Mouse (Mus musculus): Measurements from ENCODE around the gene Vangl2.

DNA sequence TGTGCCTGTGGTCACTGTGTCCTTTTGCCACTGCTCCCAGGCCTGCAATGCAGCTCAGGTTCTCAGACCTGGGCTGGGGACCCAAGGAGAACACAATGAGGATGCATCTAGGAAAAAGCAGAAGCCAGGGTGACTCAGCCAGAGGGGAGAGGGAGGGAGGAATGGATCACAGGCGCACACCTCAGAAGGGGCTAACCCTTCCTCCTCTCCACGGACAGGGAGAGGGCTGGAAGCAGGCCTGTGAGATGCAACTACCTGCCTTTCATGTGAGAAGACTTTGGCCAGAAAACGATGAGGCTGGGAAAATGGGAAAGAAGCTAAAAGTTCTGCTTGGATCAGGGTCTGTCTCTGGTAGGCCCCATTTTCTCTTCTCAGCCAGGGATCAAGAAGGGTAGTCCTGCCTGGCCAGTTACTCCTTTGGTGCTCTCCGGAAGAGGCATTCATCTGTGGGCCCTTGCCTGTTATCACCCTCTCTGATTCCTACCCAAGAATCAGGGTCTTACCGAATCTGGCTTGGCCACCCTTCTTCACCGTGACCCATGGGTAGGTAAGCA is 10.7 kb downstream of the Vangl2 start:
- no peak for TF ChIP-seq POLR2A (IDR thresholded peaks at IDR 0.05; ENCODE audit: low read depth, low read length)
- no peak for TF ChIP-seq CTCF (IDR thresholded peaks at IDR 0.05; ENCODE audit: extremely low read depth, insufficient read length, insufficient replicate concordance, low read depth, low read length)

All from small intestine, adult 2 months (tissue).